Mouse (Mus musculus): ENCODE data around the gene Zc2hc1b.

DNA sequence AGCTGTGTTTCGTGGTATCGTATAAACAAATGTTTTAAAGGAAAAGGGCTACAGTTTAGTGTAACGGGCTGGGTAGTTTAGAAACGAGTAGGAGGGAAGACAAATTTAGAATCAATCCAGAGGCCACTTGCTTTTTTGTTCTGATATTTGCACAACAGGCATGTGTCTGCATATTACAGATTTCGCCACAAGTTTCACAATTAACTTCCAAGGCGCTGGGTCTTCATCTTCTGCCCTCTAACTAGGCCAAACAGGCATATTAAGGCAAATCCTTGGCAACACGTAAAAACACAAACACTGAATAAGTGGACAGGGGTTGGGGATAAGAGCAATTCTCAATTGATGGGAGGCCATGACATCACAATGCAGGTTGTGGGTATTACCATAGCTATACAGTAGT lies 2.0 kb downstream of the Zc2hc1b start:
- TF ChIP-seq CTCF (IDR thresholded peaks at IDR 0.05; ENCODE audit: low read depth, low read length) (no peak), GATA1 (IDR thresholded peaks at IDR 0.05; ENCODE audit: borderline replicate concordance, low read length) (no peak), POLR2AphosphoS5 (IDR thresholded peaks at IDR 0.05; ENCODE audit: insufficient replicate concordance, low read depth, low read length) (no peak)

All from G1E (cell line).